Mouse (Mus musculus) spleen, postnatal 4 days (tissue): ENCODE data around the gene Adcy1.
"Not testable (repeated sequence)": the region's sequence is repeated elsewhere in the genome, so short reads cannot be mapped to it uniquely, and the experiment has no call there.

Experiments
- DNase-seq, 2 experiments: peaks; one replicate each; pipeline ENCODE4 v3.0.0; 2022; ENCODE audit warnings: low spot score in 2 of 2

Gene Adcy1

DNA sequence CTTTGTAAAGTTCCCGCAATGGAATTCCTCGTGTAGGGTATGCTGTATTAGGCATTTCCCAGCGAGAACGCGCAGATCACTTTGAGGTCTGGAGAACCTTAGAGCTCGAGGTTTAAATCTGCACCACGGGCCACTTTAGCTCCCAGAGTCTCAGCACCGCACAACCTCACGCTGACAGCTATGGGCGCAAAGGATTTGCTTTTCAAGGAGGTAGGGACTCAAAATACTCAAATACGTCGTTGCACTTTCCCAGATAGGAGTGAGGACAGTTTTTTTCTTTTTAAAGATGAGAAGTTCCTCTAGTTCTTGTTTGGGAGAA lies 151.0 kb downstream of the Adcy1 start:
- DNase-seq = no peak

DNA sequence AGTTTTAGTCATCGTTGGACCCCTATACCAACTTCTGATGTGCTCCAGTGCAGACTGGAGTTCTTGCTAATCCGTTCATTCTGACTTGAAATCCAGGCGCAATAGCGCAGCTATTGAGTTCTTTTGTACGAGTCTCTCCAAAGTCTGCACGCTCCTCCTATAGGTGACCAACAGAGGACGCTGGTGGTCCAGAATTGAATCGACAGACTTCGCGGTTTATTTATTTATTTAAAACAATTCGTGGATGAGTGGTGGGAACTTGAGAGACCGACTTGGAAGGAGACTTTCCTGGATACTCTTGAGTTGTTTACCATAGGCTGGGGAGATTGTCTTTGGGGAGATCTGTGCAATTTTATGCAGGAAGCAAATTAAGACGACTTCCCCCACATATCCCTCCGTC lies 151.5 kb downstream of the Adcy1 start:
- DNase-seq = no peak

DNA sequence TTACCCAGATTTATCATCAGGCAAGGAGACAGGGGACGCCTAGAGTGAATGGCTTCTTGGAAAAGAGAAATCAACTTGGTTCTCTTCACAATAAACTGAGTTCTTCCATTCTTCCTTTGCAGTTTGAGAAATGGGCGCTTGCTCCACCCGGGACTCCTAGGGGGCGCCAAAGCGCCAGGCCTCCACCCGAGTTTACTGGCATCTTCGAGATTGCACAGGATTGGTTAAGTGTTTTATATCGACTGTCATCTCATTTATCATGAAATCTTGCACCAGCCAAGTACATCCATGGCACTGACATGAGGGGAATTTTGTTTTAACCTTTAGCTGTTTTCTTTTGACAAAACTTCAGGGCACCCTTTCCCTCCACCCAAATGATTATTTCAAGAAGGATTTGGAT lies 152.4 kb downstream of the Adcy1 start:
- DNase-seq = no peak

DNA sequence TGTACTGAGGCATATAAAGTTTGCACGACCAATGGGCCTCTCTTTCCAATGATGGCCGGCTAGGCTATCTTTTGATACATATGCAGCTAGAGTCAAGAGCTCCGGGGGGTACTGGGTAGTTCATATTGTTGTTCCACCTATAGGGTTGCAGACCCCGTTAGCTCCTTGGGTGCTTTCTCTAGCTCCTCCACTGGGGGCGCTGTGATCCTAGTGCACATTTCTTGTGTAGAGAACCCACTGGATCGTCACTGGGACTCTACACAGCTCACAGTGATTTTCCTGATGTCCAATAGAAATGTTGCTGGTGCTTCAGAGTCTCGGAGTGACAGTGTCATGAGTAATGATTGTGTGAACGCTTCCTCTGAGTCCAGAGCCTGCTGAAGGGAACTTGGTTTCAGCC lies 158.5 kb downstream of the Adcy1 start:
- not testable (repeated sequence) for DNase-seq

DNA sequence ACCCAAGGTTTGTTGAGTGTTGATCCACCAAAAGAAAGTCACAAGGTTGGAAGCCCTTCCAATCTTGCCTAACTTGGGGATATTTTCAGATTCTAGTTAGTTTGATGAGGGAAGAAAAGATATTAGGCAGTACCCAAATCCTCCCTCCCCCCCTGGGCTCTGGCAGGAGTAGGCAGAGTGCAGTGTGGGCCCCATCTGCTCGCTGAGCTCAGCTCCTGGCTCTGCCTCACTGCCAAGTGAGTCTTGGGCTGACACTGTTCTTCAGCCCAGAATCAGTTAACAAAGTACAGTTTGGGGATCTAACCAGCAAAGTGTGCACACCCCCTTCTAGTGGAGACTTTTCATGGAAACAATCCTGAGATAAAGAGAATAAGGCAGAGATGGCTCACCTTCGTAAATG lies 162.9 kb downstream of the Adcy1 start:
- no peak for DNase-seq

DNA sequence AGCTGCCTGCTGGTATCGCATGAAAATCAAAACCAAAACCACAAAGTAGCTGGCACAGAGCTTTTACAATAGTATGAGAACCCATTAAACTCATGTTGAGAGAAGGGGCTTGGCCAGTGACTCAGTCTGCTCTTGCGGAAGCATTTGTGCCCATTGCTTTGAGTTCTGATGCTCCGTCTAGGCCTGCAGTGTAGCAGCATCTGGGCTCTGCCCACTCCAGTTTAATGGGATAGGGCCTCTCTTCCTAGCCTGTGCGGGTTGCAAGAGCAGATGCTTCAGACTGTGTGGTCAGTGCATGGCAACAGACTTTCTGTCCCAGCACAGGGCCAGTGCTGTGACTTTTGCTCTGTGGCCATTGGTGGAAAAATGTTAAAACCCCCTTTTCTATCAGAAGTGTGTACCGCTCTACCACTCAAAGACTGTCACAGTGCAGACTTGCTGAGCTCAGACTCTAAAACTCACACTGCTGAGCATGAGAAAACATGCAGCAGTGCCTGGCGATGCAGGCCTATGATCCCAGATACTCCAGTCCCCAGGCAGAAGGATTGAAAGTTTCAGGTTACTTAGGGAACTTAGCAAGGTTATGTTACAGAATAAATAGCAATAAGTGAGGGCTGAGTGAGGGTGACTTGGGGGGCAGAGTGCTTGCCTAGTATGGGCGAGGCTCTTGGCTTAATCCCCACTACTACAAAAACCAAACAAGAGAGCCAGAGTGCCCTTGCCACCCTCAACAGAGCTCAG lies 163.7 kb downstream of the Adcy1 start:
- DNase-seq = no peak

DNA sequence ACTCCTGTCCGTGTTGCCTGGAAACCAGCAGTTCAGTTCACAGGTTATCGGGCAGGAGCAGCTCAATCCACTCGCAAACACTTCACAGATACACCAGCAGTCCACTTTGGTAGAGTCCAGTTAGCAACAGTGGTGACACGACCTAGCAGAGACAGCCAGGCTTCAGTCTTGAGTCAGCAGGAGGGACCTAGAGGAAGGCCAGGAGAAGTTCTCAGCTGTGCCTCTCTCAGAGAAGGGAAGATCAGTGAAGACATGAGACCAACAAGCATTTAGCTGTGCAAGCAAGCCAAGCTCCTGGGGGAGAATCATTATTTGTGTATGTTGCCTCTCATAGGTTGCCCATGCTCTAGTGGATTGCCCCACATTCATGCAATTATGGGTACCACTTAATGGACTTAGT lies 164.8 kb downstream of the Adcy1 start:
- no peak for DNase-seq
